Mouse (Mus musculus) 3134 (cell line): ENCODE results near the gene Tmod1.

ENCODE experiments used
- DNase-seq: peaks from one replicate; pipeline ENCODE4 v3.0.0-alpha.2; 2011; ENCODE audit warnings: low spot score; ENCODE audit not compliant: insufficient read length; ENCODE audit errors: extremely low read depth

The Tmod1 gene

DNA sequence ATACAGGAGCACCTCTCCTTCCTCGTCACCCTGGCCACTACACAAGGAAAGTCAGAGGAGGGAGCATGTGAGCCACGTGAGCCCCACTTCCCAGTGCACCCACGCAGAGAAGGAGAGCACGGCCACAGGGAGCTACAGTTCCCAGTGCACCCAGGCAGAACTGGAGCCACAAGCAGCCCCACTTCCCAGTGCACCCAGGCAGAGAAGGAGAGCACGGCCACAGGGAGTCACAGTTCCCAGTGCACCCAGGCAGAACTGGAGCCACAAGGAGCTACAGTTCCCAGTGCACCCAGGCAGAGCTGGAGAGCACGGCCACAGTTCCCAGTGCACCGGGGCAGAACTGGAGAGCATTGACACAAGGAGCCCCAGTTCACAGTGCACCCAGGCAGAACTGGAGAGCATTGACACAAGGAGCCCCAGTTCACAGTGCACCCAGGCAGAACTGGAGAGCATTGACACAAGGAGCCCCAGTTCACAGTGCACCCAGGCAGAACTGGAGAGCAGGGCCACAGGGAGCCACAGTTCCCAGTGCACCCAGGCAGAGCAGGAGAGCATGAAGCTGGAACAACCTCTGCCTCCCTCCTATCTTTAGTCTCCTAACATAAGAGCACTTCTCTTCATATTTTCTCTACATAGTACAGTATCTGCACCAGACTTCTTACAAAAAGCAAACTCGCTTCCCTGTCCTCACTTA, 90.7 kb downstream of the Tmod1 start:
- no peak for DNase-seq

DNA sequence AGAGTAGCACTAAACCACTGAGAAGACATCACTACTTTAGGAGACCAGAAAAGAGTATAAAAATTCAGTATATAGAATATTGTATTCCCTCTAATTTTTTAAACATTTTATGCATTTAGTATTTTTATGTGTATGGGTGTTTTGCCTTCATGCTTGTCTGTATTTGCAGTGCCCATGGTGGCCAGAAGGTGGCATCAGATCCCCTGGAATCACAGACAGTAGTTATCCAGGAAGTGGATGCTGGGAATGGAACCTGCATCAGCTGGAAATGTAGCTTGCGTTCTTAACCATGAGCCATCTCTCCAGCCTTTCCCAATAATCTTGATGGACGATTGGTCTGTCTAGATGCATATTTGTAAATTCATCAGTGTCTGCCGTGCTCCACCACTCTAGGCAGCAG, 91.5 kb downstream of the Tmod1 start:
- DNase-seq = peak; percentile 37

DNA sequence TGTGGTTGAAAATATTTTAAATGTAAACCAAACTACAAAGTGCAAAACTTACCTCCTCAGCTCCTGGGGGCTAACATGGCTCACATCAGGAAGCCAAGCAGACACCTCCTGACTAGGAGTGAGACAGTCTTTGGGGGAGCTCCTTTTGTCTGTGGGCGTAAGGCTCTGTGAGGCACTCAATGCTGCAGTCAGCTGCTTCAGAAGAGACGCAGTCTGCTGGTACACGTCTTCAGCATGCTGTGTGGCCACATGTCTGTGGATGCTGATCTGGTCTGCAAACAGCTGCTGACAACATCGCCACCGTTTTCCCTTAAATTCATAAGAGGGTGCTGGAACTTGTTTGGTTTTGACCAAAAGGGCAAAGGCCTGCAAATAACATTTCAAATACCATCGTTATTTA, 93.1 kb downstream of the Tmod1 start:
- DNase-seq = no peak

DNA sequence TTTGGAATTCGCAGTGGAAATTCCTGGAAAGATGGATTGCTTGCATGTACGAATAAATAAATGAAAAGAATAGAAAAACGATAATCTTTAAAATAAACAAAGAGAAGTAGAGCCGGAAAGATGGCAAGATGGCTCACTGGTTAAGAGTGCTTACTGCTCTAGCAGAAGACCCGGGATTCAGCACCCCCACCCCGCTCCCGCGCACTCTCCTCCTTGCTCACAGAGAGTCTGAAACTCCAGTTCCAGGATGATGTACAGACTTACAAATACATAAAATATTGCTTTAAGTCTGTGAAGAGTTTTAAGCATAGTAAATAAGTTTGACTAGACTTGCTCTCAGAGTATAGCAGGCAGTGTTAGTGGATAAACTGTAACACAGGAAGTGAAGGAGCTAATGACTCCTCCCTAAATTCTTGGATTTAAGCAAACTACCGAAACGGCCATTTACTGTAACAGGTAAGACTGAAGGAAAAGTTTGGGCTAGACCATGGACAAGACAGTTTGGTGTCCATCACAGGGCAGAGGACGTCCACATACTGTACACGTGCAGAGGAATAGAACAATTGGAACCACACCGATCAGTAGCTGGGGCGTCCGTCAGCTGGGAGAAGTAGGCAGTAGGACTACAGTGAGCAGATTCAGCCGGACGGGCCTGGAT, 99.0 kb downstream of the Tmod1 start:
- DNase-seq = no peak

DNA sequence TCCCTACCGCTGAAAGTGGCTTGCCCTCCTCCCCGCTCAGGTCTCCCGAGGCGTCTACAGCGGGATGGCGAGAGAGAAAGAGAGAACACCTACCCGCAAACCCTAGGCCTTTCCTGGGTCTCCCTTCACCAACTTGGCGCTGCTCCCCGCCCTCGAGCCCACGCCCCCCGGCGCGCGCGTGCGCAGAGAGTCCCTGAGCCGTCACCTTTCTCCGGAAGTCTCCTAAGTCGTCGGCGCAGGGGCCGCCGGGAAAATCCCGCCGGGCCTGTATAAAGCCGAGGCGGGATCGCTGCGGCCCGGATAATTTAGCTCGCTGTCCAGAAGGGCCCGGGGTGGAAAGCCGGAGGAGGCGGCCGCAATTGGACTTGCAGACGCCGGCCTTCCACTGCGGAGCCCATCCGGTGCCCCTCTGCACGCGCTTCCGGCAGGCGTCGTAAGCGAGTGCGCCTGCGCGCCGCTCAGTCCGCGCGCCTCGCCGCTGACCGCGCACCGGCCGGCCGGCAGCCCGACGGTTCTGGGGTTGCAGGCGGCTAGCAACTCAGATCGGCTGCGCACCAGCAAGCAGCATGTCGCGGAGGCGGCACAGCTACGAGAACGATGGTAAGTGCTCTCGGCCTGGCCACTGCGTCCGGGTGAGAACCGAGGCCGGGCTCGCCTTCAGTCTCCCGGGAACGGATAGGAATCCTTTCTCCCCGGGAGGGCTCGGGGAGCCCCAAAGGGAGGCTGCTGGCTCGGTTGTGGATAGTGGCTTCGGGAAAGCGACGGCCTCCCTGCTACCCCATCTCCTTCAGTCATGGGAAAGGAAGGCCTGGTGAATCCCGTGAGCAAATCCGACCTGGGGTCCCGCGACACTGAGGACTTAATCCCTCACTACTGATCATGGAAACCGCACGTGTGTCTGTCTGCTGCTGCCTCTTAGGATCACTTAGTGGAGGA, 99.8 kb downstream of the Tmod1 start, which contains the start of the genes Ncbp1 and Tstd2:
Gene Ncbp1 (plus strand): TSS at position 327 of the 936 bp plus-strand sequence.
Gene Tstd2 (minus strand): TSS at position 408 of the 936 bp plus-strand sequence.
- peak; percentile 97 for DNase-seq

DNA sequence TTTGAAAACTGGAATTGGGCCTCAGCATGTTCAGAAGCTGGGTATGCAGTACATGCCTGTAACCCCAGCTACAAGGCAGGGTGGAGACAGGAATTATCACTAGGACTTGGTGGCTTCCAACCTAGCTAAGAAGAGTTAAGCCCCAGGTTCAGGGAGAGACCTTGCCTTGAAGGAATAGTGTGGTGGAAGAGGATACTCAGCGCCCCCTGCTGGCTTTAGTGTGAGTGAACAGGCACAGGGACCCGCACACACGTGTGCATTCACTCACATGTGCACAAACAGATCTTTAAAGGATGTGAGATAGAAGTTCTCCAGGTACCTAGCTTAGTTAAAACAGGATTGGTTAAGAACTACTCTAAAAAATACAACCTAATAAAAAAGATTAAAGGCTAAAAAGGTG, 105.6 kb downstream of the Tmod1 start:
- no peak for DNase-seq

DNA sequence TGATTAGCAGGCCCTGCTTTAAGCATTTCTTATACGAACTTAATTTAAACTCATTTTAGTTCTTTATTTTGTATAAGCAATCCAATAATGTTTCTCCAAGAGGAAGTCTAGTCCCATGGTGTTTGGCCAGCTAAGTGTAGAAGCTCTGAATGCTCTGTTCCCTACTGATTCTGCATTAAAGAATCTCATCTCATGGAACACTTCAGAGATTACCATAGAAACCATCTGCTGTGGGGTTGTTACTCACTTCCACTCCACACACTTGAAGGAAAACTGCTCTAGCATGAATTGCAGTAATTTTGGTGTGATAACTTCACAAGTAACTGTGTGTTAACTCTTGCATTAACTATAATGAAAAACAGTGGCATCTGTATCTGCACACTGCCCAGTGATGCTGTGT, 108.1 kb downstream of the Tmod1 start:
- no peak for DNase-seq

DNA sequence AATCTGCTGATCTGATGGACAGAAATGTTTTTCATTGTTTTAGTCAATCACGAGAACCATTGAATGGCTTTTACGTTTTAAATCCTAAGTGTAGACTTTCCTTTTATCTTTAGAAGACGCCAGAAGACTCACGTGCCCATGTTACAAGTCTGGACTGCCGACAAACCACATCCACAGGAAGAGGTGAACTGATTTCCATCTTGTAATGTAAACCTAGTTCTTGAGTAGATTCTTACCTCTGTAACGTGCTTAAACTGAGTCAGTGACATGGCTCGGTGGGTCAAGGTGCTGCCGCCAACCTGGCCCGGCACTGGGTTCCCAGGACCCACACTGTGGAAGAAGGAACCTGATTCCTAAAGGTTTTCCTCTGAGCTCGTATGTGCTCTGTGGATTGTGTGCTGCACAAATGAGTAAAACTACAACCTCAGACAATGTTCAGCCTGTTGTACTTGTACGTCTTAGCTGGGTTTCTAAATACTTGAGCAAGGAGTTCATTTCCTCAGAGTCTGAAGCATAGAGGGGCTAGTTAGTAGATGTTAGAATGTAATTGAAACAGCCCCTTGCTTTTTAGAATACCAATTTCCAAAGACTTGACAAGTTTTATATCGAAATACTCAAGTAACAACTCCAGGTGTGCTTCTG, 113.3 kb downstream of the Tmod1 start:
- DNase-seq = no peak

DNA sequence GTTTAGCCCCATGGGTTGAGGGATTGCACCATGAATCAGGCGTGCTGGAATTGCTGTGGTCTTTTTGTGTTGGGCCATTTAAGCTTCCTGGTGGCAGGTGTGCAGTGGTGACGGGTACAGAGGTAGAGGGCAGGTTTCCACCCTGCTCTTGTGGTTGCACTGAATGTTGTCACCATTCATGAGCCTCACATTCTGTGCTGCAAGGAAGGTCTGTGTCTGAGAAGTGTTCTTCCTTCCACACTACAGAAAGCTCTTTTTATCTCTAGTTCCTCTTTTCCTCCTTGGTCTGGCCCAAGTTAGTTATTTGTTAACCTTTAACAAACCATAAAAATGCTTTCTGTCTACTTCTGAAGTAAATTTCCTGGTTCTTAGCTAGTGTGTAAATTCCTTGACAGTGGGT, 125.3 kb downstream of the Tmod1 start:
- DNase-seq = no peak
